Mouse (Mus musculus) bone marrow, adult 2 months (tissue): ENCODE measurements around the gene Olfr487. TPM values are rescaled to one million over a fixed set of nuclear protein-coding genes. Genes with fewer than 3 reads are reported as not detected.

Experiments
- H3K27ac ChIP-seq: fragments of 200-500 bp; 2 replicates; pipeline ENCODE4 v1.5.1; 2012; ENCODE audit warnings: low read depth, mild to moderate bottlenecking, control low read depth, inconsistent platforms, low read length; ENCODE audit not compliant: control insufficient read depth, poor library complexity, insufficient read depth
- H3K4me1 ChIP-seq: fragments of 200-500 bp; 2 replicates; pipeline ENCODE4 v1.6.1; 2011; ENCODE audit warnings: low read length; ENCODE audit not compliant: control insufficient read depth, insufficient read depth
- H3K4me3 ChIP-seq: fragments of 200-500 bp; replicated peaks from 2 replicates; pipeline ENCODE3; 2011; ENCODE audit warnings: mild to moderate bottlenecking, low read depth, low read length, control low read depth; ENCODE audit not compliant: control insufficient read depth
- CTCF ChIP-seq: fragments of 200-500 bp; IDR thresholded peaks from 2 replicates; pipeline ENCODE4 v1.5.1; 2011; ENCODE audit warnings: low read length, control low read depth; ENCODE audit not compliant: control insufficient read depth, insufficient read depth
- POLR2A ChIP-seq: fragments of 200-500 bp; IDR thresholded peaks from 2 replicates; pipeline ENCODE4 v1.6.1; 2011; ENCODE audit warnings: low read depth, mild to moderate bottlenecking, control low read depth, low read length, borderline replicate concordance; ENCODE audit not compliant: control insufficient read depth
- polyA plus RNA-seq: library from polyadenylated mRNA; stranded (reverse); fragments of >200 nt; gene quantifications from 2 replicates; pipeline ENCODE4 v1.2.4, GENCODE M21; 2011; ENCODE audit warnings: low replicate concordance; ENCODE audit not compliant: missing spikeins, insufficient read depth, insufficient read length

The Olfr487 gene
- polyA plus RNA-seq, 1 experiment: not detected

DNA sequence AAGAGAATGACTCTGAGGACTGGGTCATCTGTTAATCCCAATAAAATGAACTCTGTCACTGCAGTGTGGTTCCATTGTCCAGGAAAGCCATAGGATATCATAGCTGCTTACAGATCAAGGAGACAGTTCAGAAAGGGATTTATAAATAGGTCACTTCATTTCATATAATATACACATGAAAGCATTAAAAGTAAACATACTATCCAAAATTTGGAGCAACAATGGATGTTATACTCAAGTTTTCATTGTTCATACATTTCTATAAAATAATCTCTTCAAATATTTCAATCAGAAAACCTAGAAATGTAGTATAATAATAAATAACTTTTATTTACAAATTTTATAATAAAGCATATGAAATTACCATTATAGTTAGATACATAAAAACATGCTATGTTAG lies 54.7 kb downstream of the Olfr487 start, which contains the start of gene Olfr485:
TSS of gene Olfr485 (minus strand) at position 101 of the 400 bp plus-strand sequence.
- no peak within 1 kb of the TSS for H3K4me3 ChIP-seq
- H3K4me1 ChIP-seq: no peaks in the 10 kb centered on the region
- no peak within 1 kb of the TSS for H3K27ac ChIP-seq
- no peak for TF ChIP-seq CTCF
- TF ChIP-seq POLR2A: no peak

Other genes with a start within 250 kb of the Olfr487 start
- gene Olfr476, start 249.8 kb downstream of the Olfr487 start, polyA plus RNA-seq: not detected in 2 replicates
- not detected in 2 replicates for gene Olfr477, start 227.9 kb downstream of the Olfr487 start, polyA plus RNA-seq
- not detected in 2 replicates for gene Olfr478, start 180.6 kb downstream of the Olfr487 start, polyA plus RNA-seq
- not detected in 2 replicates for gene Olfr479, start 163.9 kb downstream of the Olfr487 start, polyA plus RNA-seq
- gene Olfr480, start 147.3 kb downstream of the Olfr487 start, polyA plus RNA-seq: not detected in 2 replicates
- 0.43 TPM in 1 of 2 replicates, not detected in the other for gene Olfr481, start 134.8 kb downstream of the Olfr487 start, polyA plus RNA-seq
- not detected in 2 replicates for gene Olfr482, start 117.0 kb downstream of the Olfr487 start, polyA plus RNA-seq
- not detected in 2 replicates for gene Olfr483, start 113.8 kb downstream of the Olfr487 start, polyA plus RNA-seq
- not detected in 2 replicates for gene Olfr484, start 87.2 kb downstream of the Olfr487 start, polyA plus RNA-seq
- gene Olfr485, start 54.8 kb downstream of the Olfr487 start, polyA plus RNA-seq: not detected in 2 replicates
- not detected in 2 replicates for gene Olfr486, start 41.9 kb downstream of the Olfr487 start, polyA plus RNA-seq
- not detected in 2 replicates for gene Olfr488, start 43.7 kb upstream of the Olfr487 start, polyA plus RNA-seq
- gene Olfr490, start 74.3 kb upstream of the Olfr487 start, polyA plus RNA-seq: not detected in 2 replicates
- not detected in 2 replicates for gene Olfr491, start 98.8 kb upstream of the Olfr487 start, polyA plus RNA-seq
- gene Olfr492, start 109.0 kb upstream of the Olfr487 start, polyA plus RNA-seq: not detected in 2 replicates
- gene Olfr493, start 132.3 kb upstream of the Olfr487 start, polyA plus RNA-seq: not detected in 2 replicates
- gene Olfr494, start 150.7 kb upstream of the Olfr487 start, polyA plus RNA-seq: not detected in 2 replicates
- gene Olfr495, start 178.5 kb upstream of the Olfr487 start, polyA plus RNA-seq: not detected in 2 replicates
- not detected in 2 replicates for gene Olfr497, start 205.8 kb upstream of the Olfr487 start, polyA plus RNA-seq